Mouse (Mus musculus) intestine, postnatal 0 days (tissue): ENCODE data around the gene Wdfy1. TPM values are rescaled to one million over a fixed set of nuclear protein-coding genes. Genes with fewer than 3 reads are reported as not detected.

Source experiments
- ATAC-seq: fragments of 200-750 bp; cut with Nextera tagmentation; 2 replicates; pipeline ENCODE4 v1.8.0; 2017; ENCODE audit warnings: mild to moderate bottlenecking, moderate TSS enrichment, moderate library complexity
- H3K27ac ChIP-seq: fragments of 300-500 bp; sonication (generic); 2 replicates; pipeline ENCODE4 v1.5.1; 2014; ENCODE audit warnings: mild to moderate bottlenecking, low read depth, low read length, moderate library complexity
- H3K27me3 ChIP-seq: fragments of 300-500 bp; sonication (generic); replicated peaks from 2 replicates; pipeline ENCODE4 v1.6.1; 2014; ENCODE audit warnings: low read length, mixed read lengths; ENCODE audit not compliant: control insufficient read depth, insufficient read depth
- H3K36me3 ChIP-seq: fragments of 300-500 bp; sonication (generic); 2 replicates; pipeline ENCODE4 v1.6.1; 2014; ENCODE audit warnings: mild to moderate bottlenecking, moderate library complexity; ENCODE audit not compliant: control insufficient read depth, insufficient read depth
- H3K4me1 ChIP-seq: fragments of 300-500 bp; sonication (generic); replicated peaks from 2 replicates; pipeline ENCODE4 v1.6.1; 2014; ENCODE audit warnings: antibody characterized with exemption, low read length, mixed read lengths; ENCODE audit not compliant: control insufficient read depth, insufficient read depth
- H3K4me2 ChIP-seq: fragments of 300-500 bp; sonication (generic); replicated peaks from 2 replicates; pipeline ENCODE4 v1.6.1; 2014; ENCODE audit warnings: low read depth, mild to moderate bottlenecking, moderate library complexity
- H3K4me3 ChIP-seq: fragments of 300-500 bp; sonication (generic); 2 replicates; pipeline ENCODE4 v1.5.1; 2014; ENCODE audit warnings: low read depth, low read length
- H3K9ac ChIP-seq: fragments of 300-500 bp; sonication (generic); 2 replicates; pipeline ENCODE4 v1.6.1; 2014; ENCODE audit warnings: mild to moderate bottlenecking, low read depth, low read length
- H3K9me3 ChIP-seq: fragments of 300-500 bp; sonication (generic); 2 replicates; pipeline ENCODE4 v1.6.1; 2016; ENCODE audit warnings: mixed run types; ENCODE audit not compliant: control insufficient read depth
- CTCF ChIP-seq: sonication (generic); IDR thresholded peaks from 2 replicates; pipeline ENCODE4 v1.5.1; 2016; ENCODE audit warnings: low read depth, mild to moderate bottlenecking, control low read depth, antibody characterized with exemption, moderate library complexity
- WGBS: fragments of 180-500 bp; shearing (Covaris S2); extraction: QIAGEN DNeasy Blood & Tissue Kit; methylation state at CpG from one replicate; pipeline ENCODE4 v1.1.7; 2014; 5-methylcytosine and 5-hydroxymethylcytosine counted together
- polyA plus RNA-seq: library from polyadenylated mRNA; unstranded; fragments of >200 nt; fragmentation: Nextera tagmentation; extraction: Ambion mirVana; gene quantifications from 2 replicates; pipeline ENCODE4 v1.2.1, GENCODE M21; 2015

Gene Wdfy1
- polyA plus RNA-seq, 1 experiment from 2014 or later = 37.2 TPM

DNA sequence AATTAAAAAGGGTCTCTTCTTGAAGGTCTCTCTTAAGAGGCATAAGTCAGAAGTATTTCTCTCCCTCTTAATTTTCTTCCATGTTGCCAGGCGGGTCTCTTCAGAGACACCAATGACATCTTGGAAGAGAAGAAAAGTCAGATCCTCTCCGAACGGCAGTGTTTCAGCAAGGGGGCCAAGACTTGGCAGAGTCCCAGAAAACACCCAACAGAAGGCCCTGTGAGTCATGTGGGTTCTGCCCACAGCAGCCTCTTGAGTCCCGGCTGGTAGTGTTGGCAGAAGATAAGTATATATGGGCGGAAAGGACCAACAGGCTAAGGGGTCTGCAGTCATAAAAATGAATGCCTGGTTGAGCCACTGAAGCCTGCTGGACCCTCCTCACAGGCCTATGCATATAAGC is 30.9 kb upstream of the Wdfy1 start:
- H3K9me3 ChIP-seq = no peaks in the 10 kb centered on the region
- no peak overlapping the region for H3K4me2 ChIP-seq
- H3K4me1 ChIP-seq = no peaks in the 10 kb centered on the region
- TF ChIP-seq CTCF = no peak
- no peaks in the 10 kb centered on the region for H3K27me3 ChIP-seq
- H3K27ac ChIP-seq = no peak overlapping the region
- ATAC-seq = no peak
- H3K4me3 ChIP-seq = no peak overlapping the region
- no peaks in the 10 kb centered on the region for H3K36me3 ChIP-seq
- 68% methylated on average over 5 of the region's 5 CpGs for WGBS
- H3K9ac ChIP-seq = no peak overlapping the region

DNA sequence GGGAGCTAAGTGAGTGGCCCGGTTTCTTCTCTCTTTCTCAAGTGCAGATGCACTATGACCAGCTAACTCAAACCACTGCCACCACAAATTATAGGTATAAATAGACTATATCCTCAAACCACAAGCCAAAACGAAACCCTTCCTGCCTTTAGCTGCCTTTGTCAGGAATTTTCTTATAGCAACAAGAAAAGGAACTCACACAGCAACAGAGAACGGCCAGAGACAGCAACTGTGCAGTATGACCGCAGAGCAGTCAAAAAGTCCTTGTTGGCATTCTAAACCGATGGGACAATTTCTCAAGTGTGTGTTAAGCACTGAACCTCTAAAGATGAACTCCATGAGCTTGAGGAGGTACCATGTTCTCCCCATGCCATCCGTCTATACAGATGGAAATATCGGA is 27.7 kb upstream of the Wdfy1 start:
- no peaks in the 10 kb centered on the region for H3K9me3 ChIP-seq
- no peak for ATAC-seq
- no peaks in the 10 kb centered on the region for H3K27me3 ChIP-seq
- H3K9ac ChIP-seq = no peak overlapping the region
- H3K4me3 ChIP-seq = no peak overlapping the region
- H3K36me3 ChIP-seq = no peaks in the 10 kb centered on the region
- H3K27ac ChIP-seq = no peak overlapping the region
- WGBS = 86% methylated on average over 7 of the region's 7 CpGs
- TF ChIP-seq CTCF = no peak
- no peak overlapping the region for H3K4me2 ChIP-seq
- H3K4me1 ChIP-seq = no peaks in the 10 kb centered on the region

DNA sequence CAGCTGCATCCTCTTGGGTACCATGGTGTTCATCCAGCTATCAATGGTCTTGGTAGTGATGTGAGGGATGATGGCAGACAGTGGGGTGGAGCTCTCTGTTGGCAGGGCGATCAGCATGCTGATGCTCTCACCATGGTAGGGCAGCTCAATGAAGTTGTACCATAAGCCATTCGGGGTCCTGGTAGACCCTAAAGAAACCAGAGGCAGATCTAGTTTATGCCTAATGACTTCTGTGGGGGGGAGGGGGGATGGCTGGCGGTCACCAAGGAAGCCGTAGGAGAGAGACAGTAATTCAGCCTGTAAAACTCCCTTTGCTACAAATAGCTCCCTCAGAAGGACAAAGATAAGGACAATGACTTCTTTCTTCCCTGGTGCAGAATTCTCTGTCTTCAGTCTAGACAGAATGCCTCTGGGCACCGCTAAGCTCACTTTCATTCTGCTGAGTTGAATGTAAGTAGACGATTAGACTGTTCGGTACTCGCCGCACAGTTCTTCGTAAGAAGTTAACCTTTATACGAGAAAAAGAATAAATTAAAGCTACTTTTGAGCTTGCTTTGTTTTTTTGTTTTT is 27.0 kb upstream of the Wdfy1 start:
- Histone ChIP-seq H3K4me2 (no peak overlapping the region), H3K36me3 (no peaks in the 10 kb centered on the region), H3K27me3 (no peaks in the 10 kb centered on the region), H3K4me3 (no peak overlapping the region), H3K9ac (no peak overlapping the region), H3K27ac (no peak overlapping the region), H3K9me3 (no peaks in the 10 kb centered on the region), H3K4me1 (no peaks in the 10 kb centered on the region)
- TF ChIP-seq CTCF = no peak
- ATAC-seq = no peak
- 85% methylated on average over 11 of the region's 11 CpGs for WGBS

DNA sequence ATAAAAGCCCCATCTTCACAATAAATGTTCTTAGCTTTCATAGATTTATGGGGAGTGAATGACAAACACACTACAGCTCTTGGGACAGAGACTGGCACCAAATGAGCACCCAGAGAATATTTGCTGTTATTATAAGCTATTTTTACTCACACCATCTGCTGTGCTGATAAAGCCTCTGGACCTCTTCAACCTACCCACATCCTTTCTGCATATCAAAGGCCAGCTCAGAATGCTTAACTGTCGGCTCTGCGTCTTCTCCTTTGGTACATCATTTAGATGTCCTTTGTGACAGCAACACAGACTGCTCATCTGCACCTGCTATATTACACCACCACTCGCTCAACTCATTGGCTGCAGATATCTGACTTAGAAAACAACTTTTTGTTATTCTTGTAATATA is 21.1 kb upstream of the Wdfy1 start:
- TF ChIP-seq CTCF = no peak
- Histone ChIP-seq H3K9me3 (no peaks in the 10 kb centered on the region), H3K36me3 (no peaks in the 10 kb centered on the region), H3K27me3 (no peaks in the 10 kb centered on the region), H3K4me2 (no peak overlapping the region), H3K4me1 (no peaks in the 10 kb centered on the region), H3K9ac (no peak overlapping the region), H3K4me3 (no peak overlapping the region), H3K27ac (no peak overlapping the region)
- 91% methylated on average over 3 of the region's 3 CpGs for WGBS
- no peak for ATAC-seq

DNA sequence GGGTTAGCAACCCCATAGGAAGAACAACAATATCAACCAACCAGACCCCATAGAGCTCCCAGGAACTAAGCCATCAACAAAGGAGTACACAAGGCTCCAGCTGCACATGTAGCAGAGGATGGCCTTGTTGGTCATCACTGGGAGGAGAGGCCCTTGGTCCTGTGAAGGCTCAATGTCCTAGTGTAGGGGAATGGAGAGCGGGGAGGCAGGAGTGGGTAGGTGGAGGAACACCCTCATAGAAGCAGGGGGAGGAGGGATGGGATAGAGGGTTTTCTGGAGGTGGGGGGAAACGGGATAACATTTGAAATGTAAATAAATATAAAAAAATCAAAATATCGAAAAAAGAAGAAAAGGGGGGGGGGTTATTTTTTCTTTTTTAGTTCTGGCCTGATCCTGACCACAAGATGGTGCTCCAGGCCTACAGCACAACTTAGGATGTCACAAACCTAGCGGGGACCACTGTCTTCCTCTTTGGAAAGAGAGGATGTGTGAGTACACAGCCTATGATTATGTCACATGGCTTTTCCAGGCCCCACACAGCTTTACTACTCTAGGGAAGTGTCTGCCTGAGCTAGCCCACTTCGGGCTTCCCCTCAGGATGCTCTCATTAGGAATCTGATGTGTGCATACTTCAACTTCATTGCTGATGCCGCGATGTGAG is 10.5 kb upstream of the Wdfy1 start:
- ATAC-seq = no peak
- Histone ChIP-seq H3K27ac (no peak overlapping the region), H3K4me3 (no peak overlapping the region), H3K9me3 (no peaks in the 10 kb centered on the region), H3K36me3 (peaks cover 10% of the 10 kb centered on the region), H3K4me1 (no peaks in the 10 kb centered on the region), H3K27me3 (no peaks in the 10 kb centered on the region), H3K4me2 (no peak overlapping the region), H3K9ac (no peak overlapping the region)
- peak; percentile 81 for TF ChIP-seq CTCF
- WGBS = 60% methylated on average over 7 of the region's 7 CpGs

DNA sequence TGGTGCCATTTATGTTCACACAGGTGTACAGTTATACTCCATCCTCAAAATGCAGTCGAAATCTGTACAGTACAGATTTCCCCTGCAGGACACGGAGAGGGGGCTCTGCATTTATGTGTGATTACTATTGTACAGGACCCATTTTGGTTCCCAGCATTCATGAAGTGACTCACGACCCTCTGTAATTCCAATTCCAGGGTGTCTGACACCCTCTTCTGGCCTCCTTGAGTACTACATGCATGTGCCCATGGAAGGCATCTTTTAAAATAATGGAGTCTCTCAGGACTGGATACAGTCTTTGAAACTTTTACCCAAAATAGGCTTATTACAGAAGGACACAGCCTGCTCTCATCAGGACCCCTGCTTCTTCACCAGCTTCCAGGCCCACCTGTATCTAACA is 6.5 kb upstream of the Wdfy1 start:
- H3K27ac ChIP-seq = no peak overlapping the region
- WGBS = 85% methylated on average over 3 of the region's 3 CpGs
- H3K27me3 ChIP-seq = no peaks in the 10 kb centered on the region
- H3K4me2 ChIP-seq = no peak overlapping the region
- H3K36me3 ChIP-seq = peaks cover 47% of the 10 kb centered on the region
- no peak overlapping the region for H3K9ac ChIP-seq
- no peaks in the 10 kb centered on the region for H3K9me3 ChIP-seq
- no peak for ATAC-seq
- H3K4me1 ChIP-seq = no peaks in the 10 kb centered on the region
- peak; percentile 55 for TF ChIP-seq CTCF
- H3K4me3 ChIP-seq = no peak overlapping the region

DNA sequence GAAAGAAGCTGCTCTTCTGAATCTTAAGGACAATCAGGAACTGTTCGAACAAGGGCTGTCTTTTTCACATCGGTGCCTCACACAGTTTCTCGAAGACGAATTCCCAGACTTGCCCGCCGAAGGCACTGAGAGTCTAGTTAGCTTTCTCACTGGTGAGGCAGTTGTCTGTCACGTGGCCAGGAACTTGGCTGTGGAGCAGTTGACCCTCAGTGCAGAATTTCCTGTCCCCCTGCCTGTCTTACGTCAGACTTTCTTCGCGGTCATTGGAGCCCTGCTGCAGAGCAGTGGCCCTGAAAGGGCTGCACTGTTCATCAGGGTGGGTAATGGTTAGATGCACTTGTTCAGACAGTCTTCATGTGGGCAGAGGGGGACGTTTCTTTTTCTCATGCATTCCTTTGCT is 2.1 kb upstream of the Wdfy1 start:
- Histone ChIP-seq H3K4me2 (no peak overlapping the region), H3K4me1 (no peaks in the 10 kb centered on the region), H3K36me3 (peaks cover 47% of the 10 kb centered on the region), H3K27me3 (no peaks in the 10 kb centered on the region), H3K27ac (no peak overlapping the region), H3K4me3 (no peak overlapping the region), H3K9me3 (no peaks in the 10 kb centered on the region), H3K9ac (no peak overlapping the region)
- no peak for TF ChIP-seq CTCF
- ATAC-seq = no peak
- 81% methylated on average over 11 of the region's 11 CpGs for WGBS
